Mouse (Mus musculus): ENCODE measurements around the gene Ndc1.
"Not testable (repeated sequence)": the region's sequence is repeated elsewhere in the genome, so short reads cannot be mapped to it uniquely, and the experiment has no call there.

Ndc1 gene

GRCm38 (mm10) chr4:107364190-107364639, 3.4 kb upstream of the Ndc1 start:
- DNase-seq (ENCODE audit: low spot score in 2 of 2) = no peak

DNA sequence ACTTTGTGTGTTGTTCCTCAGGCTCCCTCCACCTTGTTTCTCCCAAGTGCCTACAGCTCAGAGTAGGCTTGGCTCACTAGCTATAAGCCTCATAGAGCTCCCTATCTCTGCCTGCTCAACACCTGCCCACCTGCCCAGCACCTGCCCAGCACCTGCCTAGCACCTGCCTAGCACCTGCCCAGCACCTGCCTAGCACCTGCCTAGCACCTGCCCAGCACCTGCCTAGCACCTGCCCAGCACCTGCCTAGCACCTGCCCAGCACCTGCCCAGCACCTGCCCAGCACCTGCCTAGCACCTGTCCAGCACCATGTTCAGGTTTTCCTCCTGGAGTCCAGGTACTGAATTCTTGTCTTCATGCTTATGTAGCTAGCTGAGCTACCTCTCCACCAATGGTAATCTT, 1.2 kb upstream of the Ndc1 start:
- not testable (repeated sequence) for DNase-seq (ENCODE audit: low spot score in 2 of 2)

DNA sequence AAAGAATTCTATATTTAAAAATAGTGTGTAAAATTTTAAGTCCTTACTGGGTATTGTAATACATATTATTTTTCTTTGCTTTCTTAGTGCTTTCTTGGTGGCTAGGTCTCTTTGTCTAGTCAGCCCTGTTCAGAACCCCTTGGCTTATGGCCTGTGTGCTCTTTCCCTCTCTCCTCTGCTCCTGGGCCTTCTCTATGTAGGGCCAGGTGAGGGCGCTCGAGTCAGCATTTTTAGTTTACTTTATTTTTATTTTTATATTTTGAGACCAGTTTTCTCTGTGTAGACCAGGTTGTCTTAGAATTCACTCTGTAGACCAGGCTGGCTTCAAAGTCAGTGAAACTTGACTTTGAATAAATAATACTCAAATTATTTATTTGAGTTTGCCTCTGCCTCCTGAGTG, 4.7 kb downstream of the Ndc1 start:
- DNase-seq (ENCODE audit: low spot score in 2 of 2) = no peak

DNA sequence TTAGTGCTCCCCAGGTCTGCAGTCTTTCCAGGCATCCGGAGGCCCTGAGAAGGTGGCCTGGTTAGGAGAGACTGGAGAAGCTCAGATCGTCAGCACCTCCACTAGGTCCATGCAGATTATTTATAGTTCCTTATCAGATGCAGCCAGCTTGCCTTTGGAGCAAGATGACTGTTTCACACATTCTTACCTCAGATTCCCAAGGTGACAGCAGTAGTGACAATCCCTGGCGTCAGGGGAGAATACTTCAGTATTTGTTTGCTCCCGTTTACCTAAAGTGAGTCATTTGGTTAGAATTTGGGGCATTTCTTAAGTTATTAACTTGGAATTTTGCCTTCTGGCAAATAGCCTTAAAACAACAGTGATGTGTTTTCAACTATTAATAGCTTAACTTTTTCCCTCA, 7.1 kb downstream of the Ndc1 start:
- no peak for DNase-seq (ENCODE audit: low spot score in 2 of 2)

GRCm38 (mm10) chr4:107378954-107379353, 11.4 kb downstream of the Ndc1 start:
- no peak for DNase-seq (ENCODE audit: low spot score in 2 of 2)

DNA sequence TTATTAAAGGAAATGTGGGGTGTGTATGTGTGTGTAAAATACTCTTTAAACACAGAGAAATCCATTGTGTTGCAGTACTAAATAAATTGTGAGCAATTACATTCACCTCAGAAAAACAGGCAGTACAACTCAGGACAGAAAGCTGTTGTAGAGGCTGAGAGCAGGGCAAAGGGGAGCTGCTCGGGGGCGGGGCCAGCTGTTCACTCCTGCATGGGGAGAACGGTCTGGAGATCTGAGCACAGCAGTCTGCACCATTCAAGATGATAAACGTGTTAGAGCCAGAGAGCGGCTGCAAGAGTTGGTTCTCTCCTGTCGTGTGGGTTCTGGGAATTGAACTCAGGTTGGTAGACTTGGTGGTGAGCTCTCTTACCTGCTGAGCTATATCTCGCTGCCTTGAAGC, 13.3 kb downstream of the Ndc1 start:
- DNase-seq (ENCODE audit: low spot score in 2 of 2) = no peak

GRCm38 (mm10) chr4:107387038-107387437, 19.5 kb downstream of the Ndc1 start:
- no peak for DNase-seq (ENCODE audit: low spot score in 2 of 2)

DNA sequence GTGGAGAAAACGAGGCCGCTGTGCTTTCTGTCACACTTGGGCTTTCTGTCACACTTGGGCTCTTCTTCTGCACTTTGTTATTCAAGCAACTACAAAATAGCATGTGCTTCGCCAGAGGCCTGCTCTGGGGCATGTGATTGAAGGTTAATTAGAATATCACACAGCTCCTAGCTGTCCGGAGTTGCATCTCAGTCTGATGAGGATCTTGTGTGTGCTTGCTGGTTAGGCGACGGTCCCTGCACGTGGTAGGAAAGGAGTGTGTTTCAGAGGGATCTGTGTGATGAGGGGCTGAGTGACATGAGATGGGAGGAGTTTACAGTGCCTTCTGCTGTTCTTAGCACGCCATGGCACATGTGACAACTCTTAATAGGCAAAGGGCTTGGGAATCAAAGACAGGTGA, 19.9 kb downstream of the Ndc1 start:
- no peak for DNase-seq (ENCODE audit: low spot score in 2 of 2)

DNA sequence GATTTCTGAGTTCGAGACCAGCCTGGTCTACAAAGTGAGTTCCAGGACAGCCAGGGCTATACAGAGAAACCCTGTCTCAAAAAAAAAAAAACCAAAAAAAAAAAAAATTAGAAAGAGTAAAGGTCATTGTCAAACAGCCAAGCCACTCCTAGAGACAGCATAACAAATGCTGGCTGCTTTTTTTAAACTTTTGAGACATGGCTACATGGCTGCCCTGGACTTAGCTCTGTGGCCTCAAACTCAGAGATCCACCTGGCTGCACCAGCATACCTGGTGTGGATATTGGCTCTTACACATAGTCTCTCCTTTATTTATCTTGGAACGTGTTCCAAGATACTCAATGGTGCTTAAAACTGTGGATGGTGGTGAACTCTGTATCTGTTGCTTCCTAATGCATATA, 20.7 kb downstream of the Ndc1 start:
- DNase-seq (ENCODE audit: low spot score in 2 of 2) = no peak

- no peak for DNase-seq (ENCODE audit: low spot score in 2 of 2)
Observed at GRCm38 (mm10) chr4:107389345-107389744, 21.8 kb downstream of the Ndc1 start.

GRCm38 (mm10) chr4:107393771-107394170, 26.2 kb downstream of the Ndc1 start:
- DNase-seq (ENCODE audit: low spot score in 2 of 2) = no peak

DNA sequence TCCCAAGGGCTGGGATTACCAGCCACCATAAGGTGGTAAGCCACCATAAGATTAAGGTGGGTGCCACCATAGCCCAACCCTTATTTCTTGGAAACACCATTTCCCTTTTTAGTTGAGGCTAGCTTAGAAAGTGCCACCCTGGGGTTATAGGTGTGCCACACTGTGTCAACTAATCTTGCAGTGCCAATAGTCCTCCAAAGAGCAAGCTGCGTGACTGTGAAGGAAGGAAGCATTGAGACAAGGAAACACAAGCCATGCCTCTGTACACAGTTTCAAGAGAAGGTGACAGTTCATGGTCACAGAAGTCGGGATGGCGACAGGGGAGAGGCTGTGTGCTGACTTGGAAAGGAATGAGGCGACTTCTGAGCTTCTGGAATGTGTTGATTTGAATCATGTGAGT, 52.6 kb downstream of the Ndc1 start:
- no peak for DNase-seq (ENCODE audit: low spot score in 2 of 2)

DNA sequence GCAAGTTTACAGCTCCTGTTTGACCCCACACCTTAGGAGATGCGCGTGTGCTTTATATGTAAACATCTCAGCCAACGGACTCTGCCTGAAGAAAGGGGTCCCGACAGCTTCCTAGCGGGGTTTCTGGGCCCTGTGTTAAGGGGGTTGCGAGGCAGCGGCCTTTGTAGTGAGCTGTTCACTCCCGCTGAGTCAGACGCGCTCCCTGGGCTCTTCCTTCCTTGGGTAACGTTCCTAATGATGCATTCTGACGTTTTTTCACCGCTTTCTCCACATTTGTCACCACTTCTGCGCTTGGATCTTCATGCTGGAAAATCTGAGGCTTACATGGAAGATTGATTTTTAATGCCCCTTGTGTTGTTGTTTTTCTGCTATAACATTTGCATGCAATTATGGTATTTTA, 54.1 kb downstream of the Ndc1 start:
- no peak for DNase-seq (ENCODE audit: low spot score in 2 of 2)

- DNase-seq (ENCODE audit: low spot score in 2 of 2) = no peak
Observed at GRCm38 (mm10) chr4:107422176-107422575, 54.6 kb downstream of the Ndc1 start.

GRCm38 (mm10) chr4:107425616-107426015, 58.0 kb downstream of the Ndc1 start:
- no peak for DNase-seq (ENCODE audit: low spot score in 2 of 2)

GRCm38 (mm10) chr4:107426631-107427030, 59.0 kb downstream of the Ndc1 start:
- peak in 1 of 2 experiments; percentile 34 for DNase-seq (ENCODE audit: low spot score in 2 of 2)

- peak; percentile 45 to 53 for DNase-seq (ENCODE audit: low spot score in 2 of 2)
Observed at GRCm38 (mm10) chr4:107432717-107433116, 65.1 kb downstream of the Ndc1 start.

GRCm38 (mm10) chr4:107433998-107434355, 66.4 kb downstream of the Ndc1 start:
- no peak for DNase-seq (ENCODE audit: low spot score in 2 of 2)

DNA sequence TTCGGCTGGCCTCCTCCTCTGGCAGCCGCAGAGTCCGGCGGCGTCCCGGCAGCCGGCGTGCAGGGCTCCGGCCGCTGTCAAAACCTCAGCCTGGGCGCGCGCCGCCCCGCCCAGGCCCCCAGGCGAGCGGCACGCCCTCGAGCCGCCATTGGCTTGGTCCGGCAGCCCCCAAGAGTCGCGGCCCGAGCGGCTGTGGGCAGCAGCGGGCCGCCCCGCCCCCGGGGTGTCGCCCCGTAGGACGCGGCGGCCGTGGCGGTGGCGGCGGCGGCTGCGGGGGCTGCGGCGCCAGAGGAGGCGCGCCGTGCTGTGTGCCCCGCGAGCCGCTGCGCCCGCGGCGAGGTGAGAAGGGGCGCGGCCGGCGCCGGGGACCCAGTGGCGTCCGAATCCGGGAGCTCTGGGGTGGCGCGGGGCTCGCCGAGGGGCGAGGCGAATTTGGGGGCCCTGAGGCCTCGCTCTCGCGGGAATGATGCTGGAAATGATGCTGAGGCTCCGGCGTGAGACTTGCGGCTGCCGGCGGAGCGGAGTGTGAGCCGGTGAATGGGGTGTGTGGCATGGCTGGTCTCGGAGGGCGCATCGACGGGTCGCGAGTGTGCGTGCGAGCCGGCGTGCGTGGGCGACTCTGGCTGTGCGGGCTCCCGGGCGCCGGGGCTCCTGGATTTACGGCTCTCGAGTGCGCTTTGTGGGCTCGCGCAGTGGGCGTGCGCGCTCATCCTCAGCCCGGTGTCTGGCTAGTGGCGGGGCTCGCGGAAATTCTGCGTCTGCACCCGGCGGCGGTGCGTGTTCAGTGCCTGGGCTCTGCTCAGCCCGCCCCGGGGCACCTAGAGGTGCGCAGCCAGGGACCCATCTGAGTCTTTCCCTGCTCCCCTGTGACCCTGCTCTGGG, 67.0 kb downstream of the Ndc1 start, which contains the start of gene Glis1:
Gene Glis1, plus strand, starts transcription at position 236 of the 882 bp plus-strand sequence.
- peak; percentile 39 to 58 for DNase-seq (ENCODE audit: low spot score in 2 of 2)

- no peak for DNase-seq (ENCODE audit: low spot score in 2 of 2)
Observed at GRCm38 (mm10) chr4:107435238-107435946, 67.8 kb downstream of the Ndc1 start.

GRCm38 (mm10) chr4:107436476-107436875, 68.9 kb downstream of the Ndc1 start:
- DNase-seq (ENCODE audit: low spot score in 2 of 2) = no peak

GRCm38 (mm10) chr4:107438741-107439140, 71.2 kb downstream of the Ndc1 start:
- no peak for DNase-seq (ENCODE audit: low spot score in 2 of 2)

GRCm38 (mm10) chr4:107440306-107440705, 72.7 kb downstream of the Ndc1 start:
- no peak for DNase-seq (ENCODE audit: low spot score in 2 of 2)

All from right cerebral cortex, postnatal 36 days (tissue).